Mouse (Mus musculus) liver (tissue): Measurements from ENCODE around the gene Yars.

Experiments
- DNase-seq: peaks from one replicate; pipeline ENCODE4 v3.0.0-alpha.2; 2020; ENCODE audit warnings: mixed read lengths

Gene Yars

DNA sequence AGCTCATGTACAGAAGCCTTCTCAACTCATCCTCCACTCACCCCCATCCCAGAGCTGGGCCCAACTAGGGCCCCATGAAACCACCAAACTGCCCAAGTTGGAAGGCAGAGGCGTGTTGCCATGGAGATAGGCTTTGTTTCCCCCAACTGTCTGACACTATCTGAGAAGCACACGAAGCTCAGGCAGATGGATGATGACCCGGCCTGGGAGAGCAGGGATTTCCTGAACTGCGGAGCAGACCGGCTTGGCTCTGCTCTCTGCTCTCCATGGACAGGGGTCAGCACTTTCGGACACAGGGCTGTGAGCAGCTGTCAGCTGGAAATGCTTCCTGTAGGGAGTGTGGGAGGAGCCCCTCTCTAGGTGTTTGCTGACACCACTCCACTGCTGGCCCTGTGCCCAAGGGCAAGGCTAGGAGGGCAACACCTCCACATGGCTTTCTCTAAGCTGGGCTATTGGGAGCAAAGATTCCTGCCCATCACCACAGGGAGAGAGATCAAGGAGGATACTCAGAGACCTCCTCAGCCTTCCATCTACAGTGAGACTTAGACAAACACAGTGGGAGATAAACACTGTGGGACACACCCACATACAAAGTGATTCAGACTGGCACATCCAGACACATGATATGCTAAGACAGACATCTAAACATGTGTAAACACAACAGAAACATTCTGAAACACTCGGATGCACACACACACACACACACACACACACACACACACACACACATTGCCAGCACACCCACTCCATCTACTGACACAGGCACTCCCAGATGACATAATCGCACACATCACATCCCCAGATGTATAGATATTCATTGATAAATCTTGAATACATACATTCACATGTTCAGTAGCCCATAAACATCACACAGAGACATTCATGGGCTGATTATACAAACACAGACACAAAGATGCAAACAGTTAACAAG is 67.2 kb downstream of the Yars start:
- peak; percentile 57 for DNase-seq

DNA sequence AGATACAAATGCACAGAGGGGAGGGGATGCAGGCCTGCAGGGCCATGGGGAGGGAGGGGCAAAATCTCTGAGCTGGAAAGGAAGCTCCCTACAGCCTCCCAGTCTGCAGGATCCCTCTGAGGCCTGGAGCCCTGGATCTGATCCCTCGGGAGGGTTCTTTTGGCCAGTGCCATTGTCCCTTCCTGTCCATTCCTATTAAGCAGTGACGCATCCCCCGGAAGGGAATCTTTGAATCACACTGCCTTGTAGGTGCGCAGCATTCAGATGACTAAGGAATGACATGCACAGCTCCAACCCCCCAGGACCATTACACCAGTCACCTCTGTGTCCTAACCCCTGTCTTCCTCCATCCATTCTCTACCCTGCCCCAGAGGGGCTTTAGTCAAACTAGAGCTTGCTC is 69.5 kb downstream of the Yars start:
- DNase-seq: no peak

DNA sequence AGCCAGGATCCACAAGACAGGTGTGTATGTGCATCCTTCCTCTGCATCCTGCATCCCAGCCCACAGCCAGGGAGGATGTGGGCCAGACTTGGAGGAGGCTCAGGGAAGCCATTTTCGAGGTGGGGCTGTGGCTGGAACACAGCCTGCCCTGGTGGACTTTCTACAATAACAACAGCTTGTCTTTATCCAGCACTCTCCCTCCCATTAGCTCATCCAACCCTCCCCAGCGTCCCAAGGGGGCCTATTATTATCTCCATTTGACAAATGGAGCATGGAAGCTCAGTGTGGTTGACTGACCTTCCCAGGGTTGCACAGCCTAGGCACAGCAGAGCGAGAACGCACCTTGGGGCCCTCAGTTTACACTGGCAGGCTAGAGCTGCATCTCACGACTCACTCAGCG is 71.1 kb downstream of the Yars start:
- DNase-seq: no peak

DNA sequence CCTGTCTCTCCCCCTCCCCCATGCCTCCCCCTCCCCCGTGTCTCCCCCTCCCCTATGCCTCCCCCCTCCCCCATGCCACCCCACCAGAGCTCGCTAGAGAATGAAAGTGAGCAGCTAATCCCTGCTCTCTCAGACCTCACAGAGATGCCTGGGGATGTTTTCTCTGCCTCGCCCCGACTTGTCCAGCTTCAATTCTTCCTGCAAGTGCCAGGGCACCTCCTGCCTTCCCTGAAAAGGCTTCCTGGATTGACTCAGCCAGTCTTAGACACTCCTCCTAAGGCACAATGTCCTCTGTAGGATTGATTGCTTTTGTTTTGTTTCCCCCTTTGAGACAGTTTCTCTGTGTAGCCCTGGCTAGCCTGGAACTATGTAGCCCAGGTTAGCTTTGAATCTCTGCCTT is 71.6 kb downstream of the Yars start, which contains the start of gene C77080:
TSS of gene C77080 (minus strand) at position 209 of the 400 bp plus-strand sequence.
- no peak for DNase-seq

DNA sequence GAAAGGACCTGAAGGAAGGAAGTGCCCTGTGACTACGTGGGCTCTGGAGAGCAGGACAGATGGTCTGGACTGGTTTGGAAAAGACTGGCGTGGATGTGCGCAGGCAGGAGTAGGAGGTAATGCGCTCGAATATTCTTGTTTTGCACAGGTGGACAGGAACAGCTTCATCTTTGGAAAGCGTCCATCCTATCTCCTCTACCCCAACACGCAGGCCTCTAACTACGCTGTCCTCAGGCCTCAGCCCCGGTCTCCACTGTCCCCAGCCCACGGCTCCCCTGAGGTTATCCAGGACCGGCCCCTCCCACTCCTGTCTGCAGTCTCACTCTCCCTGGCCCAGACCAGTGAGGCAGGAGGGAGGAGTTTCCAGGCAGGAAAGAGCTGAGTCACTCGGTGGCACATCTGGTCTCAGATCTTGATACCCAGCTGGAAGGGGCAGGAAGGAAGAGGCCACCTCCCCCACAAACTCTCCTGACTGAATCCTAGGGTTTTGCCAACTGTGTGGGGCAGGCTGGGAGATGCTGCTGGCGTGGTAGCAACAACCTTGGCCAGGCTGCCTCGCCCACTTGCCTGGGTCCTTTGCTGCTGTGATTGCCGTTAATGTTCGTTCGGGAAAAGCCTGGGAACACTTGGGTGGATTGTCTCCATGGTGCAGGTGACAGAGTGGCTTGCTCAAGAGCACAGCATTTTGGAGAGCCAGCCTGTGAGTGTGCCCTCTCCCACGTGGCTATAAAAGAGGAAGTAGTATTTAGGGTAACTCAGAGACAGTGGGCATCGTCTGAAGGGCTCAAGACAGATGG is 73.9 kb downstream of the Yars start:
- peak; percentile 82 for DNase-seq

DNA sequence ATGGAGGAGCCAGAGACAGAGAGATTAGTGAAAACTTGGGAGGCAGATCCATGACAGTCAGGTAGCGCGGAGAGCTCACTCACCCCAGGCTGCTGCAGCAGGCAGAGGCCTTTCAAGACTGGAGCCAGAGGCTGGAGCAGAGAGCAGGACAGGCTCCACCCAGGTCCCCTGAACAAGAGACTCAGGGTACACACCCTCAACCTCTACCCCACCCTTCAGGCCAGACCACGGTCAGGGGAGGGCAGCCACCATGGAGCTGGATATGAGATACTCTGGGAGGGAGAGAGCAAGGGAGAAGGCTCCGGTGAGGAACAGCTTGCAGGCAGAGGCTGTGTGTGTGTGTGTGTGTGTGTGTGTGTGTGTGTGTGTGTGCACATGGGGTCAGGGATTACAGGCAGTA is 76.6 kb downstream of the Yars start:
- no peak for DNase-seq

DNA sequence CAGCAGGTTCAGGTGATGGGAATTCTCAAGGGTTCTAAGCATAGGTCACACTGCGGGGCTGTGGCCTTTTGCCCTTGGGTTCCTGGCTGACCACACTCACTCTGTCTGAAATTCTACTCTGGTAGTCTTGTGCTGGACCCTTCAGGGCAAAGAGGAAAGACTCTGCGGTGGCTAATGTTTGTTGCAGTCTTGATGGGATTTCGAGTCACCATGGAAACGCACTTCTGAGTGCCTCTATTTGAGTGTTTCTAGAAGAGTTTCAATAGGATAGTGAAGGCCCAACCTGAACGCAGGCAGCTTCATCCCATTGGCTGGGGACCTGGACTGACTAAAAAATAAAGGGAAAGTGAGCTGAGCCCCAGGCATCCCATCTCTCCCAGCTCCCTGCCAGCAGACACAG is 77.3 kb downstream of the Yars start:
- no peak for DNase-seq

DNA sequence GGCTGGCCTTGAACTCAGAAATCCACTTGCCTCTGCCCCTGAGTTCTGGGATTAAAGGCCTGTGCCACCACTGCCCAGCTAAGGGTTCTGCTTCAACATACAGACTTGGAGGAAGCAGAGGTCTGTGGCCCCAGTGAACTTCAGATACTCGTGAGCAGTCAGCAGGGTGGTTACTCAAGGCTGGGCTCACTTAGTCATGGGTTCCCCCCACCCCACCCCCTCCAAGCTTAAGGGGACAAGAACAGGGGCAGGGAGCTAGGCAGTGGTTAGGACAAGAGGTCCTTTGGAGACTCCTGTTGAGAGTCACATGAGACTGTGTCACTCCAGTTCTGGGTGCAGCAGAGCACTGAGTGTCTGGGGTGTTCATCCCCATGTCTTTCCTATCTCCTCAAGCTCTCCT is 79.1 kb downstream of the Yars start:
- DNase-seq: no peak
